Comparison of ENCODE assay signal across 8 mouse cellular contexts in genomic region chr6:127079867-127080731, GRCm38 (mm10). TPM values are rescaled to one million over a fixed set of nuclear protein-coding genes. Genes with fewer than 3 reads are reported as not detected.
A peak's percentile ranks its signal among the peaks of the same experiment; 100 is the strongest.
DNase-seq lines count a peak whose midpoint lies in the region; ATAC-seq lines count a peak whose summit lies in the region.

No protein-coding gene starts in this region.

- peak overlapping the region; percentile 99 for H3K4me2 ChIP-seq in heart, embryonic 15.5 days
- peak overlapping the region; percentile 61 for H3K4me2 ChIP-seq in liver, embryonic 13.5 days

- peaks cover 12% of the 10 kb centered on the region for H3K4me1 ChIP-seq in embryonic facial prominence, embryonic 10.5 days
- H3K4me1 ChIP-seq in heart, embryonic 15.5 days (replicated peaks), result peaks cover 18% of the 10 kb centered on the region
- H3K4me1 ChIP-seq in liver, embryonic 13.5 days (replicated peaks), result peaks cover 5% of the 10 kb centered on the region; the same call in 1 of the 2 replicates

- DNase-seq in CD4-positive, CD25-positive, alpha-beta regulatory T cell, adult 2 months (ENCODE audit: low read depth, low spot score), result peak; percentile 71
- peak; percentile 47 for DNase-seq in adrenal gland, adult 8-10 months
- DNase-seq in embryonic facial prominence, embryonic 10.5 days (ENCODE audit: low spot score), result peak; percentile 87
- DNase-seq in kidney, postnatal 25 days, result peak; percentile 17 to 36
- DNase-seq in liver, embryonic 13.5 days, result no peak
- DNase-seq in natural killer cell, adult 2 months (ENCODE audit: low spot score in 2 of 2), result peak; percentile 4 to 22
- DNase-seq in thymus, postnatal 14 days, result peak; percentile 26

- H3K27me3 ChIP-seq in embryonic facial prominence, embryonic 10.5 days (replicated peaks; ENCODE audit: low read depth, poor library complexity, severe bottlenecking), result peaks cover 42% of the 10 kb centered on the region
- H3K27me3 ChIP-seq in heart, embryonic 15.5 days, result peaks cover 28% of the 10 kb centered on the region
- peaks cover 44% of the 10 kb centered on the region for H3K27me3 ChIP-seq in liver, embryonic 13.5 days

- H3K9ac ChIP-seq in heart, embryonic 15.5 days, result peak overlapping the region; percentile 51
- no peak overlapping the region for H3K9ac ChIP-seq in liver, embryonic 13.5 days

- ATAC-seq in heart, embryonic 15.5 days (replicated peaks; ENCODE audit: insufficient number of reproducible peaks, insufficient read depth, low FRiP score, low read depth), result peak; percentile 64
- ATAC-seq in liver, embryonic 13.5 days (ENCODE audit: low read depth), result no peak

- 2% methylated on average over 59 of the region's 59 CpGs for WGBS in embryonic facial prominence, embryonic 10.5 days
- WGBS in heart, embryonic 15.5 days, result 3% methylated on average over 59 of the region's 59 CpGs
- WGBS in liver, embryonic 13.5 days (ENCODE audit: insufficient replicate concordance), result 3% methylated on average over 59 of the region's 59 CpGs

- H3K27ac ChIP-seq in embryonic facial prominence, embryonic 10.5 days (replicated peaks), result peak overlapping the region; percentile 85
- H3K27ac ChIP-seq in heart, embryonic 15.5 days, result no peak overlapping the region
- H3K27ac ChIP-seq in liver, embryonic 13.5 days, result no peak overlapping the region

- H3K9me3 ChIP-seq in embryonic facial prominence, embryonic 10.5 days, result no peaks in the 10 kb centered on the region
- H3K9me3 ChIP-seq in heart, embryonic 15.5 days (replicated peaks), result no peaks in the 10 kb centered on the region
- no peaks in the 10 kb centered on the region for H3K9me3 ChIP-seq in liver, embryonic 13.5 days (replicated peaks)

- H3K4me3 ChIP-seq in embryonic facial prominence, embryonic 10.5 days, result peak overlapping the region; percentile 75
- H3K4me3 ChIP-seq in heart, embryonic 15.5 days, result peak overlapping the region; percentile 58
- H3K4me3 ChIP-seq in liver, embryonic 13.5 days (replicated peaks), result peak overlapping the region; percentile 46

- H3K36me3 ChIP-seq in embryonic facial prominence, embryonic 10.5 days (replicated peaks), result no peaks in the 10 kb centered on the region
- no peaks in the 10 kb centered on the region for H3K36me3 ChIP-seq in heart, embryonic 15.5 days
- no peaks in the 10 kb centered on the region for H3K36me3 ChIP-seq in liver, embryonic 13.5 days

RNA-seq across cellular contexts. Expression of gene Fgf23, which starts 7.4 kb away (rescaled TPM):
- not detected for total RNA-seq in adrenal gland, adult 8-10 months (2022)
- polyA plus RNA-seq in embryonic facial prominence, embryonic 10.5 days (2016; fragmentation: Nextera tagmentation; extraction: Ambion mirVana), result 0.08 and 0.16 TPM in 2 replicates
- polyA plus RNA-seq in heart, embryonic 15.5 days (2015; fragmentation: Nextera tagmentation; extraction: Ambion mirVana), result 0.24 TPM in 2 replicates
- not detected in 2 replicates for polyA plus RNA-seq in liver, embryonic 13.5 days (2015; fragmentation: Nextera tagmentation; extraction: Ambion mirVana)

RNA-seq across cellular contexts. Expression of gene Tigar, which starts 29.3 kb away (rescaled TPM):
- total RNA-seq in adrenal gland, adult 8-10 months (2022), result 10 to 100 TPM; 17.6 to 25.7 (median 22.0) TPM
- 5.7 and 7.2 TPM in 2 replicates for polyA plus RNA-seq in embryonic facial prominence, embryonic 10.5 days (2016; fragmentation: Nextera tagmentation; extraction: Ambion mirVana)
- polyA plus RNA-seq in heart, embryonic 15.5 days (2015; fragmentation: Nextera tagmentation; extraction: Ambion mirVana), result 6.2 and 7.8 TPM in 2 replicates
- 1.0 and 1.4 TPM in 2 replicates for polyA plus RNA-seq in liver, embryonic 13.5 days (2015; fragmentation: Nextera tagmentation; extraction: Ambion mirVana)
